ENCODE assay signal across 8 mouse cellular contexts in the genomic region with DNA sequence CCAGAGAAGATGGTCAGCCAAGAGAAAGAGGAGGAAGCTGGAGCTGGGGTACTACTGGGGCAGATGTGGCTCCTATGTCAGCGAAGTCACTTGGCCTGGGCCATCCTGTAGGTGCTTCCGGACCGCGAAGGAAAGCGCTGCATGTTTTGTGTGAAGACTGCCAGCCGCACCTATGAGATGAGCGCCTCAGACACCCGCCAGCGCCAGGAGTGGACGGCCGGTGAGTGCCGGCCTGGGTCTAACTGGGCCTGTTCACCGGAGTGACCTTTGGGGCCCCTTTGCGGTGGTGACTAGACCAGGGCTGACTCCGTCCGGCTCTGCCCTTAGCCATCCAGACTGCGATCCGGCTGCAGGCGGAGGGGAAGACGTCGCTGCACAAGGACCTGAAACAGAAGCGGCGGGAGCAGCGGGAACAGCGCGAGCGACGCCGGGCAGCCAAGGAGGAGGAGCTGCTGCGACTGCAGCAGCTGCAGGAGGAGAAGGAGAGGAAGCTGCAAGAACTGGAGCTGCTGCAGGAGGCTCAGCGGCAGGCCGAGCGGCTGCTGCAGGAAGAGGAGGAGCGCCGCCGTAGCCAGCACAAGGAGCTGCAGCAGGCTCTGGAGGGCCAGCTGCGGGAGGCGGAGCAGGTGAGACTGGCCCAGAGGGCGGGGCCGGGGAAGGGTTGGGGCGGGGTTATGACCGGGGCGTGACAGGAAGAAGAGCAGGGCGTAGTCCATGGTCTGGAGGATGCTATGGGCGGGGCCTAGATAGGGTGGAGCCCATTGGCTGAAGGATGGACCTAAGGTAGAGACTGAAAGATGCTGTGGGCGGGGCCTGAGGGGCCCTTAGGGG. TPM values are rescaled to one million over a fixed set of nuclear protein-coding genes. Genes with fewer than 3 reads are reported as not detected.
DNase-seq lines count a peak whose midpoint lies in the region; ATAC-seq and TF ChIP-seq lines count a peak whose summit lies in the region.

No protein-coding gene starts in this region.

- peak; percentile 83 for DNase-seq in G1E (ENCODE audit: low spot score)
- DNase-seq in cerebellum, adult 18-20 months: peak; percentile 91 to 98
- DNase-seq in heart, postnatal 25 days (ENCODE audit: low spot score): peak; percentile 86
- peak; percentile 82 to 83 for DNase-seq in layer of hippocampus, adult 2 months (ENCODE audit: low spot score in 2 of 2)
- peak; percentile 89 for DNase-seq in lung, embryonic 14.5 days
- peak; percentile 94 for DNase-seq in testis, postnatal 14 days (ENCODE audit: low spot score)

- H3K27ac ChIP-seq in forebrain, embryonic 15.5 days (replicated peaks): peak overlapping the region; percentile 78
- H3K27ac ChIP-seq in layer of hippocampus, adult 2 months: peak overlapping the region; percentile 79
- peak overlapping the region; percentile 76 for H3K27ac ChIP-seq in lung, embryonic 14.5 days (ENCODE audit: low read depth)

- peak; percentile 88 for ATAC-seq in G1E (ENCODE audit: extremely low read depth, insufficient number of reproducible peaks, low FRiP score, poor library complexity, severe bottlenecking)
- ATAC-seq in forebrain, embryonic 15.5 days (replicated peaks): peak; percentile 80
- ATAC-seq in lung, embryonic 14.5 days (ENCODE audit: insufficient read depth): peak; percentile 88
- ATAC-seq in neutrophil, adult 5-6 weeks (ENCODE audit: extremely low read depth, insufficient number of reproducible peaks, low FRiP score, poor library complexity, severe bottlenecking): peak; percentile 86

- H3K9ac ChIP-seq in forebrain, embryonic 15.5 days (replicated peaks): peak overlapping the region; percentile 67
- H3K9ac ChIP-seq in lung, embryonic 14.5 days: peak overlapping the region; percentile 67

- H3K4me1 ChIP-seq in G1E (ENCODE audit: insufficient read depth, low read depth, low read length): peaks cover 46% of the 10 kb centered on the region
- peaks cover 24% of the 10 kb centered on the region for H3K4me1 ChIP-seq in forebrain, embryonic 15.5 days
- H3K4me1 ChIP-seq in lung, embryonic 14.5 days (ENCODE audit: insufficient read depth): 0 out of 2 replicates have a peak, but pooled peaks cover 5% of the 10 kb centered on the region

- TF ChIP-seq CTCF in G1E (IDR thresholded peaks at IDR 0.05; ENCODE audit: low read depth, low read length): no peak
- peak; percentile 45 for TF ChIP-seq CTCF in layer of hippocampus, adult 2 months (conservative IDR thresholded peaks at IDR 0.05)
- peak; percentile 32; the same call in 1 of the 2 replicates for TF ChIP-seq CTCF in lung, embryonic 14.5 days (IDR thresholded peaks at IDR 0.05; ENCODE audit: low read depth)

- no peaks in the 10 kb centered on the region for H3K9me3 ChIP-seq in G1E (replicated peaks)
- no peaks in the 10 kb centered on the region for H3K9me3 ChIP-seq in forebrain, embryonic 15.5 days
- no peaks in the 10 kb centered on the region for H3K9me3 ChIP-seq in lung, embryonic 14.5 days (ENCODE audit: low read depth, low read length)

- intact Hi-C loops in heart, postnatal 25 days (cut with DNase I): loop anchor here (2.0 to 10.0 kb wide), 3 partner anchors 15 to 301 kb away; no protein-coding TSS in a partner anchor

- WGBS in forebrain, embryonic 15.5 days: 2% methylated on average over 46 of the region's 46 CpGs
- WGBS in lung, embryonic 14.5 days: under 1% methylated on average over 46 of the region's 46 CpGs

- peaks cover 97% of the 10 kb centered on the region for H3K36me3 ChIP-seq in G1E (replicated peaks)
- no peaks in the 10 kb centered on the region for H3K36me3 ChIP-seq in forebrain, embryonic 15.5 days
- no peaks in the 10 kb centered on the region for H3K36me3 ChIP-seq in lung, embryonic 14.5 days (ENCODE audit: insufficient read depth)

- H3K27me3 ChIP-seq in G1E (ENCODE audit: insufficient read depth, low read length): no peaks in the 10 kb centered on the region; the same call in 1 of the 2 replicates
- no peaks in the 10 kb centered on the region for H3K27me3 ChIP-seq in forebrain, embryonic 15.5 days
- no peaks in the 10 kb centered on the region for H3K27me3 ChIP-seq in lung, embryonic 14.5 days (ENCODE audit: insufficient read depth, low read length)

- H3K4me3 ChIP-seq in G1E (ENCODE audit: low read depth, low read length): peak overlapping the region; percentile 64; the same call in 1 of the 2 replicates
- H3K4me3 ChIP-seq in forebrain, embryonic 15.5 days: peak overlapping the region; percentile 53
- peak overlapping the region; percentile 56 for H3K4me3 ChIP-seq in layer of hippocampus, adult 2 months
- peak overlapping the region; percentile 55 for H3K4me3 ChIP-seq in lung, embryonic 14.5 days (ENCODE audit: low read depth, low read length)

- peak overlapping the region; percentile 98 for H3K4me2 ChIP-seq in forebrain, embryonic 15.5 days (replicated peaks)
- H3K4me2 ChIP-seq in lung, embryonic 14.5 days: peak overlapping the region; percentile 99

RNA-seq across cellular contexts. Expression of a gene that starts 8.7 kb away (rescaled TPM):
- total RNA-seq in G1E (2014; fragmentation: Nextera tagmentation) (19.1 and 23.4 TPM in 2 replicates), G1E (2017) (2.6 and 3.0 TPM in 2 replicates)
- polyA plus RNA-seq in G1E (2012): 17.8 and 17.9 TPM in 2 replicates
- polyA plus RNA-seq in forebrain, embryonic 15.5 days (2015; fragmentation: Nextera tagmentation; extraction: Ambion mirVana): 1.3 and 1.4 TPM in 2 replicates
- 10 to 100 TPM; 40.4 to 40.6 TPM for total RNA-seq in heart, postnatal 25 days (2021)
- 10 to 100 TPM; 22.1 to 23.0 TPM for total RNA-seq in layer of hippocampus, adult 2 months (2021)
- 1.8 and 2.8 TPM in 2 replicates for polyA plus RNA-seq in lung, embryonic 14.5 days (2014; fragmentation: Nextera tagmentation; extraction: Ambion mirVana)
- 12.6 and 19.4 TPM in 2 replicates for total RNA-seq in neutrophil, adult 5-6 weeks (2017)

RNA-seq across cellular contexts. Expression of a gene that starts 16.2 kb away (rescaled TPM):
- total RNA-seq in G1E (2014; fragmentation: Nextera tagmentation) (38.5 and 58.4 TPM in 2 replicates), G1E (2017) (92.8 and 113 TPM in 2 replicates)
- polyA plus RNA-seq in G1E (2012): 308 and 346 TPM in 2 replicates
- 3.7 and 4.8 TPM in 2 replicates for polyA plus RNA-seq in forebrain, embryonic 15.5 days (2015; fragmentation: Nextera tagmentation; extraction: Ambion mirVana)
- 1 to 10 TPM; 2.4 to 2.8 TPM for total RNA-seq in heart, postnatal 25 days (2021)
- 1 to 10 TPM; 2.4 to 2.6 TPM for total RNA-seq in layer of hippocampus, adult 2 months (2021)
- 2.4 and 2.7 TPM in 2 replicates for polyA plus RNA-seq in lung, embryonic 14.5 days (2014; fragmentation: Nextera tagmentation; extraction: Ambion mirVana)
- total RNA-seq in neutrophil, adult 5-6 weeks (2017): 110 and 136 TPM in 2 replicates

RNA-seq across cellular contexts. Expression of a gene that starts 46.8 kb away (rescaled TPM):
- total RNA-seq in G1E (2014; fragmentation: Nextera tagmentation): 18.2 and 20.8 TPM in 2 replicates
- 11.9 and 15.7 TPM in 2 replicates for total RNA-seq in G1E (2017)
- polyA plus RNA-seq in G1E (2012): 39.9 and 48.5 TPM in 2 replicates
- polyA plus RNA-seq in forebrain, embryonic 15.5 days (2015; fragmentation: Nextera tagmentation; extraction: Ambion mirVana): 39.6 and 40.7 TPM in 2 replicates
- 10 to 100 TPM; 11.5 to 12.4 TPM for total RNA-seq in heart, postnatal 25 days (2021)
- total RNA-seq in layer of hippocampus, adult 2 months (2021): 100 to 1,000 TPM; 104 to 106 TPM
- polyA plus RNA-seq in lung, embryonic 14.5 days (2014; fragmentation: Nextera tagmentation; extraction: Ambion mirVana): 36.0 and 45.4 TPM in 2 replicates
- total RNA-seq in neutrophil, adult 5-6 weeks (2017): 9.0 and 12.8 TPM in 2 replicates

Comparison
In these comparisons a context has a peak if more than half of its experiments do, and no peak if none do; other contexts are left out.
1. Peak in every context shown above with its lines: DNase-seq, ATAC-seq, H3K4me3 ChIP-seq and H3K27ac ChIP-seq.
2. RNA of a gene that starts 16.2 kb away (total RNA-seq): 38.5 to 113 TPM in G1E and 110 to 136 TPM in neutrophil, adult 5-6 weeks; 2.4 to 2.8 TPM in heart, postnatal 25 days and 2.4 to 2.6 TPM in layer of hippocampus, adult 2 months; every median in the first group is over 10 times any median in the second.